Mouse (Mus musculus): ENCODE data around the gene Scrn1. TPM values are rescaled to one million over a fixed set of nuclear protein-coding genes. Genes with fewer than 3 reads are reported as not detected.

The Scrn1 gene
- 0.99 and 1.2 TPM in 2 replicates for polyA plus RNA-seq (2015; fragmentation: Nextera tagmentation; extraction: Ambion mirVana)

DNA sequence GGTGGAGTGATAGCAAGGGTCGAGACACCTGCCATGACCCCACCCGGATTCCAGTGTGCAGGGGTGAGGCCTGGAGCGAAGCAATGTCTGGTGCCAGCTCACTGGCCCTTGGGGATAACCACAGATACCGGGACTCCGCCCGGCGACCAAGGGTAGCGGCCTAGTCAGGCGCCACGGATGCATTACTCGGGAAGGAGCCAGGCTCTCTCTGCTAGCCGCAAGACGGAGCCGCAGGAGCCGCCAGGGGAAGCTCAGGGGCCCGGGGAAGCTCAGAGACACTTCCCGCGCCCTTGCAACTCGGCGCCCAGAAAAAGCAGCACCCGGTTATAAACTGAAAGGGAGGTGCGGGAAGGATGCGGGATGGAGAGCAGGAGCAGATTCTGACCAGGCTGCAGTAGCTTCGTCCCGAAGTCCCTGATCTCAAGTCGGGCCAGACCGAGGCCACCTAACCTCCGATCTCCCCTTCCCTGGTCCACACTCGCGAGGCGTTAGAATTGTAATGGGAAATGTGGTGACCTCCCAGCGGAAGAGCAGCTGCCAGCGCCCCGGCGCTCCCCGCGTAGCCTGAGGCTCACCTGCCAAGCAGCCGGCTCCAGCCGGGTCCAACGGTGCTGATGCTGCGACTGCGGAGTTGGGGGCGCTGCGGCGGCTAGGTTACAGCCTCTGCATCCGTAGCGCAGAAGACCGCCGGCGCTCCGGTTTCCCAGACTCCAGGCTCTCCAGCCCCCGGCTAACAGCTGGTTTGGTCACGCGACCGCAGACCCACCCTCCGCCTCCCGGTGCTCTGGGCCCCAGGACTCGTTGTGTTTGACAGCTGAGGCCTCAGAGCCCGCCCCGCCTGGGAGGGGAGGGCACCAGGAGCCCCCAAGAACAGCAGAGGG, at the start of gene Scrn1:
Gene Scrn1 (minus strand): TSS at position 825 of the 881 bp plus-strand sequence.

DNA sequence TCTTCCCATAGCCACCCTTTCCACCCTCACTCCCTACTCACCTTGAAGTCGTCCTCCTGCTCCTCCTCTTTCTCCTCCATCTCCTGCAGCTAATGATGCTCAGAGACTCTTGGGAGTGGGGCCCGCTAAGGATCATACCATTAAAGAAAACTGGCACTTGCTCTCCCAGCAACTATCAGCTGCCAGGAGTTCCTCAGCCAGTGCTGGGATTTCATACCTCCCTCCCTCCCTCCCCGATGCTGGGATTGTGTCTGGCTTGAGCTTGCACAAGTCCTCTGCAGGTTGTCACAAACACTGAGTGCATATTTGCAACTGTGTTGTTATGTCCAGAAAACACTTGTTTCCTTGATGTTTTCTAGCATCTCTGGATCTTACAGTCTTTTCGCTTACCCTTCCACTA, 30.9 kb upstream of the Scrn1 start, which contains the start of gene Fkbp14:
Gene Fkbp14 (minus strand): TSS at position 101 of the 400 bp plus-strand sequence.

DNA sequence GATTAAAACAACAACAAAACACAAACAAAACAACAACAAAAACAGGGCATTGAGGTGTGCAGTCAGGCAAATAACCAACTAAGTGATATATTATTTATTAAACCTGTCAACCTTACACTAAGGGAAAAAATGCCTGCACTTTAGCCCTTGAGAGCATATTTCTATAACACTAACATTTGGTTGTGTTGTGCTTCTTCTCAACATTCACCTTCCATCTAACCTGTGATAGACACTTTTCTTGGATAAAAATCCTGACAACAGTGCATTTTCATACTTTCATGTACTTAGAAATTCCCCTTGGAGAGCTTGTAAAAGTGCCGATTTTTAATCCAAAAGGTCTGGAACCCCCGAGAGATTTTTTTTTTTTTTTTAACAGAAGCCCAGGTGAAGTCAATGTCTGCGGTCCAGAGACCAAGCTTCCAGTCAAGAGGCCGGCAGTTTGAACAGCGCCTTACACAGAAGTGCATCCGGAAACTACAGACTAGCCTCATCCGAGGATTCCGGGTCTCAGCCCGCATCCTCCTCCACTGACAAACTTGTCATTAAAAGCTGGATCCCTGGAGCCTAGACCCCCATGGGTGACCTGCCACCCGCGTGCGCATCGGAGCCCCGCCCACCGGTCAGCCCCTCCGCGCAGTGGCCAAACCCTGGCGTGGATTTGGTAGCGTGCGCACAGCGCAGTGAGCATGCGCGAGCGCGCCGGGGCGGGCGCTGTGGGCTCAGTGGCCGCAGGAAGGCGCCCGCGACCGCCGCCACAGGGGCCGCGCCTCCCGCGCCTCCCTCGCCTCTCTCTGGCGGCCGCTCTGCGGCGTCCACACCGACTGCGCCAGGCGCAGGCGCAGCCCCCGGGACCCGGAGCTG, 28.4 kb upstream of the Scrn1 start, which contains the start of gene Plekha8:
Gene Plekha8 (plus strand): TSS at position 643 of the 861 bp plus-strand sequence.

Other genes starting within 250 kb of the Scrn1 start
- gene Prr15, start 240.7 kb downstream of the Scrn1 start, polyA plus RNA-seq (2015; fragmentation: Nextera tagmentation; extraction: Ambion mirVana) = 4.3 and 4.4 TPM in 2 replicates
- 0.78 TPM in 2 replicates for gene Wipf3, start 136.9 kb downstream of the Scrn1 start, polyA plus RNA-seq (2015; fragmentation: Nextera tagmentation; extraction: Ambion mirVana)
- gene Plekha8, start 28.6 kb upstream of the Scrn1 start, polyA plus RNA-seq (2015; fragmentation: Nextera tagmentation; extraction: Ambion mirVana) = 1.9 and 2.0 TPM in 2 replicates
- 4.6 and 7.0 TPM in 2 replicates for gene Fkbp14, start 30.8 kb upstream of the Scrn1 start, polyA plus RNA-seq (2015; fragmentation: Nextera tagmentation; extraction: Ambion mirVana)
- gene Mturn, start 115.1 kb upstream of the Scrn1 start, polyA plus RNA-seq (2015; fragmentation: Nextera tagmentation; extraction: Ambion mirVana) = 6.4 and 7.0 TPM in 2 replicates

All from spleen, postnatal 0 days (tissue).